Mouse (Mus musculus): ENCODE measurements around the gene Coa5. TPM values are rescaled to one million over a fixed set of nuclear protein-coding genes. Genes with fewer than 3 reads are reported as not detected.

Gene Coa5
- polyA plus RNA-seq, 1 experiment from 2014 or later = 74.4 TPM

- Histone ChIP-seq H3K4me3 (no peak overlapping the region), H3K4me2 (no peak overlapping the region), H3K27ac (ENCODE audit: poor library complexity, severe bottlenecking) (peak overlapping the region; percentile 61; the same call in 1 of the 2 replicates), H3K27me3 (replicated peaks) (no peaks in the 10 kb centered on the region), H3K9ac (no peak overlapping the region), H3K4me1 (replicated peaks) (peaks cover 32% of the 10 kb centered on the region), H3K36me3 (peaks cover 26% of the 10 kb centered on the region), H3K9me3 (replicated peaks) (no peaks in the 10 kb centered on the region)
- WGBS = 54% methylated on average over 3 of the region's 3 CpGs
- ATAC-seq (ENCODE audit: insufficient number of reproducible peaks, low FRiP score) = no peak
Observed at GRCm38 (mm10) chr1:37398961-37399360, 30.9 kb downstream of the Coa5 start.

DNA sequence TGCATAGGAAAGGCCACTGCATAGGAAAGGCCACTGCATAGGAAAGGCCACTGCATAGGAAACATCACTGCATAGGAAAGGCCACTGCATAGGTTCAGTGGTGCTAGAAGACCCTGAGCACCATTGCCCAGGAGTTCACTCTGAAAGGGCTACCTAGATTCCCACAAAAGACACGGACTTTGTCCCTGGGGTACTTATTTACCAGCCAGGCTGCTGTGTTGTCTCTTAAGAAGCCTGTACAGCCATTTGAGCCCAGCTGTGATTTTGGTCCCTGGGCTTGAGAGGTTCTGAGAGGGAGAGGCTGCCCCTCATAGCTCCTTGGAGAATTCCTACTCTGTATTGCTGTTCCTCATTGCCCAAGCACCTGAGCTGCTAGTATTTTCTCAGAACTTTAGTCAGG, 33.4 kb downstream of the Coa5 start:
- no peak for ATAC-seq (ENCODE audit: insufficient number of reproducible peaks, low FRiP score)
- H3K9ac ChIP-seq = no peak overlapping the region
- peaks cover 41% of the 10 kb centered on the region for H3K36me3 ChIP-seq
- H3K4me3 ChIP-seq = no peak overlapping the region
- no peak overlapping the region for H3K4me2 ChIP-seq
- H3K9me3 ChIP-seq (replicated peaks) = no peaks in the 10 kb centered on the region
- no peak overlapping the region for H3K27ac ChIP-seq (ENCODE audit: poor library complexity, severe bottlenecking)
- H3K27me3 ChIP-seq (replicated peaks) = no peaks in the 10 kb centered on the region
- H3K4me1 ChIP-seq (replicated peaks) = peaks cover 32% of the 10 kb centered on the region
- 85% methylated on average over 1 of the region's 1 CpGs for WGBS

DNA sequence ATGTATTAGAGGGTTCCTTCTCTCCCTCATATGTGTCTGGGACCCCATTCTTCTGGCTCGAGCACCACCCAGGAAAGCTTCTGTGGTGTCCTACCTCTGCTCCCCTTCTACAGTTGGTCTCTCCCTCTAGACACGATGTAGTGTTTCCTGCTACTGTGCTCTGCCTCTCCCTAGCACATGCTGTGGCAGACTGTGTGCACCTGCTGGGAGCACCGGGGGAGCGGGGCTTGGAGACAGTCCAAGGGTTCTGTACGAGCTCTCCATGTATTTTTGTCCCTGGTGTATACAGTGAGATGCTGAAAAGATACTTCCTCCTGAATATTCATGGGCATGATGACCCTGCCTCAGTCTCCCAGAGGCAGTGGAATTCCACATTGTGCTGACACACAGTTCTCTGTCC, 36.7 kb downstream of the Coa5 start:
- Histone ChIP-seq H3K9me3 (replicated peaks) (no peaks in the 10 kb centered on the region), H3K9ac (no peak overlapping the region), H3K36me3 (peaks cover 62% of the 10 kb centered on the region), H3K27me3 (replicated peaks) (no peaks in the 10 kb centered on the region), H3K27ac (ENCODE audit: poor library complexity, severe bottlenecking) (no peak overlapping the region), H3K4me3 (no peak overlapping the region), H3K4me2 (no peak overlapping the region), H3K4me1 (replicated peaks) (peaks cover 13% of the 10 kb centered on the region)
- WGBS = 69% methylated on average over 5 of the region's 5 CpGs
- ATAC-seq (ENCODE audit: insufficient number of reproducible peaks, low FRiP score) = no peak

- H3K4me1 ChIP-seq (replicated peaks) = peaks cover 51% of the 10 kb centered on the region
- H3K4me3 ChIP-seq = no peak overlapping the region
- H3K9ac ChIP-seq = no peak overlapping the region
- WGBS = 25% methylated on average over 7 of the region's 7 CpGs
- H3K9me3 ChIP-seq (replicated peaks) = no peaks in the 10 kb centered on the region
- H3K36me3 ChIP-seq = peaks cover 20% of the 10 kb centered on the region
- H3K4me2 ChIP-seq = no peak overlapping the region
- ATAC-seq (ENCODE audit: insufficient number of reproducible peaks, low FRiP score) = peak; percentile 70
- H3K27ac ChIP-seq (ENCODE audit: poor library complexity, severe bottlenecking) = peak overlapping the region; percentile 88
- no peaks in the 10 kb centered on the region for H3K27me3 ChIP-seq (replicated peaks)
Observed at GRCm38 (mm10) chr1:37386448-37386971, 43.4 kb downstream of the Coa5 start.

- Histone ChIP-seq H3K4me3 (no peak overlapping the region), H3K4me2 (no peak overlapping the region), H3K9me3 (replicated peaks) (no peaks in the 10 kb centered on the region), H3K27me3 (replicated peaks) (no peaks in the 10 kb centered on the region), H3K36me3 (peaks cover 12% of the 10 kb centered on the region), H3K9ac (no peak overlapping the region), H3K4me1 (replicated peaks) (peaks cover 55% of the 10 kb centered on the region), H3K27ac (ENCODE audit: poor library complexity, severe bottlenecking) (peak overlapping the region; percentile 78)
- 54% methylated on average over 3 of the region's 3 CpGs for WGBS
- ATAC-seq (ENCODE audit: insufficient number of reproducible peaks, low FRiP score) = peak; percentile 48; the same call in 1 of the 2 replicates
Observed at GRCm38 (mm10) chr1:37384304-37384703, 45.6 kb downstream of the Coa5 start.

DNA sequence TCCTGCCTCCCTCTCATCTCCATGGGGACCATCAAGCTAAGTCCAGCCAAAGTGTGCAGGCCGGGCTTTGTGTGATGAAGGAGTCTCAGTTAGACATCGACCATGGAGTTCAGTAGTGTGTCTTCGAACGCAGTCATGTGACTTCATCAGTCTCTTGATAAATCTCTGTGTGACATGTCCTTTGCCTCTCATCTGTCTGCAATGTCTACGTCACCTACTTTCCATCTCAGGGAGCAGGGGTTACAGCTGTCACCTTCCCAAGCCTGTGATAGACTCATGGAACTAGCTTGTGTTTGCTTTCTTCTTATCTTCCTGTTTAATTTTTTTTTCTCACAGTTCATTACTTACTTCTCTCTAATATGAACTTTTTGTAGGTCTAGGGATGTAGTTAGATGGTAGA, 49.0 kb downstream of the Coa5 start:
- Histone ChIP-seq H3K4me1 (replicated peaks) (peaks cover 38% of the 10 kb centered on the region), H3K9me3 (replicated peaks) (no peaks in the 10 kb centered on the region), H3K27me3 (replicated peaks) (no peaks in the 10 kb centered on the region), H3K36me3 (peaks cover 23% of the 10 kb centered on the region), H3K9ac (no peak overlapping the region), H3K4me3 (no peak overlapping the region), H3K27ac (ENCODE audit: poor library complexity, severe bottlenecking) (no peak overlapping the region), H3K4me2 (no peak overlapping the region)
- ATAC-seq (ENCODE audit: insufficient number of reproducible peaks, low FRiP score) = no peak
- WGBS = 78% methylated on average over 5 of the region's 5 CpGs

DNA sequence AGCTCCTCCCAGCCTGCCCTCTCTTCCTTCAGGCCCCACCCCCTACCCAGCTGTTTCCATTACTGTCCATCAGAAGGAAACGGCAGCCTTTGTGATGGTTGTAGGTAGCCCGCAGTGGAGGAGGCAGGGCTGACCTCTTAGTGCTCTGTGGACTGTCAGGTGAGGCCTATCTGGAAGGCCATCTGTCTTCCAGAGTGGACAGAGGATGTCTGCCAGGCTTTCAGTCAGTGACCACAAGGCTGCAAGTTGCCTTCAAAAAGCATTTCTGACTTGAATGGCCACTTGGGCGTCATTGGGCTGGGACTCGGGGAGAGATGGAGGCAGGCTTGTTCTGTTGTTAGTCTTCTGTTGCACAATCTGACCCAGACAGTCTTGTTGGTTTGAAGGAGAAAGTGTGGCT, 50.4 kb downstream of the Coa5 start:
- ATAC-seq (ENCODE audit: insufficient number of reproducible peaks, low FRiP score) = no peak
- H3K9me3 ChIP-seq (replicated peaks) = no peaks in the 10 kb centered on the region
- no peak overlapping the region for H3K27ac ChIP-seq (ENCODE audit: poor library complexity, severe bottlenecking)
- H3K4me1 ChIP-seq (replicated peaks) = peaks cover 28% of the 10 kb centered on the region
- WGBS = 59% methylated on average over 4 of the region's 4 CpGs
- H3K9ac ChIP-seq = no peak overlapping the region
- H3K36me3 ChIP-seq = peaks cover 27% of the 10 kb centered on the region
- no peaks in the 10 kb centered on the region for H3K27me3 ChIP-seq (replicated peaks)
- no peak overlapping the region for H3K4me2 ChIP-seq
- H3K4me3 ChIP-seq = no peak overlapping the region

DNA sequence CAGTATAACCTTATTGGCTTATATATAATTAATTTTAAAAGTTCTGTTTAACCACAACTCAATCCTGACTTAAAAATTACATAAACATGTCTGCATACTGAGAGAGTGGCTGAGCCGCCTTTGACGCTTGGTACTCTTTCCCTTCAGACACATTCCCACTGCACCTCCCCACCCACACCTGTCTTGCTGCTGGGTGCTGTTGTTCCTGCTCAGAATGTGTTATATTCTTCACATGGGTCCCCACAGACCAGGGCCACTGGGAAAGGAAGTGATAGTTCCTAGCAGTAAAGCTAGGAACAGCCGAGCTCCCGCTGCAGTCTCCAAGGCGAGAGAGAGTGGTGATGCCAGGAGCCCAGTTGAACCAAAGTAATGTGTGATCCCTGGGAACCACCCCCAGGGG, 51.8 kb downstream of the Coa5 start:
- ATAC-seq (ENCODE audit: insufficient number of reproducible peaks, low FRiP score) = no peak
- Histone ChIP-seq H3K9me3 (replicated peaks) (no peaks in the 10 kb centered on the region), H3K27me3 (replicated peaks) (no peaks in the 10 kb centered on the region), H3K27ac (ENCODE audit: poor library complexity, severe bottlenecking) (no peak overlapping the region), H3K36me3 (peaks cover 27% of the 10 kb centered on the region), H3K4me2 (no peak overlapping the region), H3K4me3 (no peak overlapping the region), H3K4me1 (replicated peaks) (peaks cover 15% of the 10 kb centered on the region), H3K9ac (no peak overlapping the region)
- WGBS = 90% methylated on average over 5 of the region's 5 CpGs

DNA sequence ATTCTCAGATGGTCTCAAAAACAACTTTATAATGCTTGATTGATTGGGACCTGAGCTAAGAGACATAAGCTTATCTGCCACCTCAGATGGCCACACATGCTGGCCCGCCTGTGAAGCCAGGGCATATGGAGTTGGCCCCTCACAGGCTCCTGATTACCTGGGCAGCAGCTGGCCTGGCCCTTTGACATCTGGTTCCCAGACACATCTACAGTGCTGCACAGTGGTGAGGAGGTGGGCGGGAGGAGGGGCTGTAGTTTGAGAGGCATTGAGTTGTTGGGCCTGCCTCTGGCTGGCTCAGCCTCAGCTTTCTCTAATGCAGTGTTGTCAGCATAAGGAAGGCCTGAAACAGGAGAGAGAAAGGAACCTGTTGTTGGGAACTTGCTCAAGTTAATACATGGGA, 53.2 kb downstream of the Coa5 start:
- Histone ChIP-seq H3K9ac (no peak overlapping the region), H3K27me3 (replicated peaks) (no peaks in the 10 kb centered on the region), H3K9me3 (replicated peaks) (no peaks in the 10 kb centered on the region), H3K36me3 (peaks cover 27% of the 10 kb centered on the region), H3K4me2 (no peak overlapping the region), H3K4me3 (no peak overlapping the region), H3K27ac (ENCODE audit: poor library complexity, severe bottlenecking) (no peak overlapping the region), H3K4me1 (replicated peaks) (peaks cover 10% of the 10 kb centered on the region)
- WGBS = 68% methylated on average over 2 of the region's 2 CpGs
- no peak for ATAC-seq (ENCODE audit: insufficient number of reproducible peaks, low FRiP score)

DNA sequence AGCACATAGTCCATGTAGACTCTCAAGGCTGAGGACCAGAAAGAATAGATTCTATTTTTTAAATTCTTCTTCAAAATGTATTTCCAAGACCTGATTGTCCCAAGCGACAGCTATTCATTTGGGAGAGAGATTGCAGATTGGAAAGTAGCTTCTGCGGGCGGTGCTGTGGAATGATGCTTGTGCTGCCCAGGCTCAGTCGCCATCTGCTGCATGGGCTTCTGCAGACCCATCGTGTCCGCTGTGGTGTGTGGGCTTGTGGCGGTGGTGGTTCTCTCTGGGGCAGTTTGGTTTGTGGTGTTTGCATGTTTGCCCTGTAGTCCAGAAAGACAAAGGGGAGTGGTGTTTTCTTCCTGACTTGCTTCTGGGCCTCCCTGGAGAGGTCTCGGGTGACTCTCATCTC, 53.7 kb downstream of the Coa5 start:
- Histone ChIP-seq H3K9me3 (replicated peaks) (no peaks in the 10 kb centered on the region), H3K4me3 (no peak overlapping the region), H3K9ac (no peak overlapping the region), H3K36me3 (peaks cover 30% of the 10 kb centered on the region), H3K27ac (ENCODE audit: poor library complexity, severe bottlenecking) (no peak overlapping the region), H3K4me2 (no peak overlapping the region), H3K4me1 (replicated peaks) (peaks cover 10% of the 10 kb centered on the region), H3K27me3 (replicated peaks) (no peaks in the 10 kb centered on the region)
- ATAC-seq (ENCODE audit: insufficient number of reproducible peaks, low FRiP score) = no peak
- WGBS = 89% methylated on average over 8 of the region's 8 CpGs

DNA sequence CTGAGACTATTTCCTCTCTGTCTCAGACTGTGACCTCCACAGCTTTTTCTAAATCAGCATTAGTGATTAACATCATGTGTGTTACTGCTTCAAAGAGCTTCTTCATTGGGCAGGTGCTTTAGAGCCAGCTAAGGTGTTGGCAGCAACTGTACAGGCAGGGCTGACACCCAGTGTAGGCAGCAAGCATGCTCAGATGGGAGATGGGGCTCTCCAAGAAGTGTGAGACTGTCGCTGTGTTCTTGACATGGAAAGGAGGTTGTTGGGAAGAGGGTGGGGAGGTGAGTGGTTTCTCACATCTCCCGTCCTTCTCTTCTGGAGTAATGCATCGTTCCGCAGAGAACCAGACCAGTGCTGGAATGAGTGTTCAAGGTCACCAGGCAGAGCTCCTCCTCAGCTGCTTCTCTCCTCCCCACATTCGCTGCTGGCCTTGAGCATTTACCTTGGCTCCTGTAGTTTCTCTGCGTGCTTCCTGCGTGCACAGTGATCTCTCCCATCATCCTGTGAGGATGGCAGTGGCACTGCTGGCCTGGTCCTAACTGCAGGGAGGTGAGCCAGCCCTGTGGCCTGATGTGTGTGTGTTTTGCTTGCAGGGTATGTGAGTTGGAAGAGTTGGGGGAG, 61.0 kb downstream of the Coa5 start:
- H3K9me3 ChIP-seq (replicated peaks) = no peaks in the 10 kb centered on the region
- WGBS = 55% methylated on average over 7 of the region's 7 CpGs
- peaks cover 34% of the 10 kb centered on the region for H3K36me3 ChIP-seq
- no peaks in the 10 kb centered on the region for H3K27me3 ChIP-seq (replicated peaks)
- H3K9ac ChIP-seq = no peak overlapping the region
- H3K4me2 ChIP-seq = no peak overlapping the region
- ATAC-seq (ENCODE audit: insufficient number of reproducible peaks, low FRiP score) = no peak
- no peak overlapping the region for H3K4me3 ChIP-seq
- H3K4me1 ChIP-seq (replicated peaks) = peaks cover 15% of the 10 kb centered on the region
- no peak overlapping the region for H3K27ac ChIP-seq (ENCODE audit: poor library complexity, severe bottlenecking)

GRCm38 (mm10) chr1:37368125-37368524, 61.8 kb downstream of the Coa5 start:
- Histone ChIP-seq H3K27ac (ENCODE audit: poor library complexity, severe bottlenecking) (no peak overlapping the region), H3K27me3 (replicated peaks) (no peaks in the 10 kb centered on the region), H3K4me3 (no peak overlapping the region), H3K9ac (no peak overlapping the region), H3K36me3 (peaks cover 34% of the 10 kb centered on the region), H3K4me2 (no peak overlapping the region), H3K9me3 (replicated peaks) (no peaks in the 10 kb centered on the region), H3K4me1 (replicated peaks) (peaks cover 13% of the 10 kb centered on the region)
- 94% methylated on average over 10 of the region's 10 CpGs for WGBS
- no peak for ATAC-seq (ENCODE audit: insufficient number of reproducible peaks, low FRiP score)

Data from heart, embryonic 12.5 days (tissue).